Mouse (Mus musculus) small intestine, adult 2 months (tissue): Measurements from ENCODE around the gene Slc39a3. TPM values are rescaled to one million over a fixed set of nuclear protein-coding genes. Genes with fewer than 3 reads are reported as not detected.
"Not testable (repeated sequence)": the region's sequence is repeated elsewhere in the genome, so short reads cannot be mapped to it uniquely, and the experiment has no call there.

Source experiments
- H3K27ac ChIP-seq: fragments of 200-500 bp; 2 replicates; pipeline ENCODE4 v1.5.1; 2012; ENCODE audit warnings: low read depth, low read length, control low read depth, inconsistent platforms; ENCODE audit not compliant: insufficient read depth
- H3K27me3 ChIP-seq: fragments of 200-500 bp; 2 replicates; pipeline ENCODE4 v1.6.1; 2012; ENCODE audit warnings: mild to moderate bottlenecking, moderate library complexity, low read length, inconsistent platforms; ENCODE audit not compliant: control insufficient read depth, insufficient read depth
- H3K36me3 ChIP-seq: fragments of 200-500 bp; 2 replicates; pipeline ENCODE4 v1.6.1; 2012; ENCODE audit warnings: mild to moderate bottlenecking, low read length, control low read depth, inconsistent platforms; ENCODE audit not compliant: control insufficient read depth, insufficient read depth
- H3K4me1 ChIP-seq: fragments of 200-500 bp; 2 replicates; pipeline ENCODE4 v1.6.1; 2012; ENCODE audit warnings: low read length, inconsistent platforms, mixed read lengths; ENCODE audit not compliant: control insufficient read depth, insufficient read depth, insufficient read length
- H3K4me3 ChIP-seq: fragments of 200-500 bp; 2 replicates; pipeline ENCODE4 v1.5.1; 2012; ENCODE audit warnings: low read depth, mild to moderate bottlenecking, control low read depth, inconsistent platforms, low read length, moderate library complexity
- CTCF ChIP-seq: fragments of 200-500 bp; IDR thresholded peaks from 2 replicates; pipeline ENCODE4 v1.5.1; 2012; ENCODE audit warnings: low read depth, mild to moderate bottlenecking, control low read depth, inconsistent platforms, low read length, moderate library complexity, mixed read lengths; ENCODE audit not compliant: insufficient replicate concordance, insufficient read length; ENCODE audit errors: extremely low read depth
- POLR2A ChIP-seq: fragments of 200-500 bp; IDR thresholded peaks from 2 replicates; pipeline ENCODE4 v1.6.1; 2012; ENCODE audit warnings: low read depth, mild to moderate bottlenecking, control low read depth, inconsistent platforms, low read length, moderate library complexity
- WGBS: fragments of 180-500 bp; shearing (Covaris S2); methylation state at CpG from one replicate; pipeline ENCODE4 v1.1.7; 2018; 5-methylcytosine and 5-hydroxymethylcytosine counted together
- polyA plus RNA-seq: library from polyadenylated mRNA; depleted of rRNA; stranded (reverse); fragments of >200 nt; gene quantifications from 2 replicates; pipeline ENCODE4 v1.2.3, GENCODE M21; 2012

The Slc39a3 gene
- polyA plus RNA-seq, 1 experiment = 31.6 TPM

GRCm38 (mm10) chr10:81073464-81073863 is 36.2 kb upstream of the Slc39a3 start:
- H3K27me3 ChIP-seq = no peaks in the 10 kb centered on the region
- H3K27ac ChIP-seq = no peak overlapping the region
- 71% methylated on average over 7 of the region's 7 CpGs for WGBS
- no peak overlapping the region for H3K4me3 ChIP-seq
- peaks cover 7% of the 10 kb centered on the region for H3K4me1 ChIP-seq
- peaks cover 3% of the 10 kb centered on the region; the same call in 1 of the 2 replicates for H3K36me3 ChIP-seq
- TF ChIP-seq CTCF (peak; percentile 49; the same call in 1 of the 2 replicates), POLR2A (no peak)

- 44% methylated on average over 8 of the region's 8 CpGs for WGBS
- Histone ChIP-seq H3K4me1 (peaks cover 14% of the 10 kb centered on the region), H3K4me3 (no peak overlapping the region), H3K27me3 (no peaks in the 10 kb centered on the region), H3K36me3 (0 out of 2 replicates have a peak, but pooled peaks cover 3% of the 10 kb centered on the region), H3K27ac (no peak overlapping the region)
- TF ChIP-seq POLR2A (no peak), CTCF (no peak)
These were observed 35.1 kb upstream of the Slc39a3 start for GRCm38 (mm10) chr10:81072290-81072689.

GRCm38 (mm10) chr10:81069836-81070235 is 32.6 kb upstream of the Slc39a3 start, which contains the start of gene Thop1:
Thop1 (plus strand) TSS chr10:81070035.
- no peak within 1 kb of the TSS for H3K27ac ChIP-seq
- H3K27me3 ChIP-seq = no peaks in the 10 kb centered on the region
- 1% methylated on average over 35 of the region's 35 CpGs for WGBS
- H3K36me3 ChIP-seq = 0 out of 2 replicates have a peak, but pooled peaks cover 2% of the 10 kb centered on the region
- peaks cover 17% of the 10 kb centered on the region for H3K4me1 ChIP-seq
- TF ChIP-seq CTCF (no peak), POLR2A (peak; percentile 34; the same call in 1 of the 2 replicates)
- peak within 1 kb of the TSS; percentile 67 for H3K4me3 ChIP-seq

GRCm38 (mm10) chr10:81068706-81069105 is 31.5 kb upstream of the Slc39a3 start:
- 73% methylated on average over 5 of the region's 5 CpGs for WGBS
- Histone ChIP-seq H3K27me3 (no peaks in the 10 kb centered on the region), H3K4me3 (no peak overlapping the region), H3K36me3 (no peaks in the 10 kb centered on the region), H3K27ac (no peak overlapping the region), H3K4me1 (peaks cover 17% of the 10 kb centered on the region)
- no peak for TF ChIP-seq POLR2A
- no peak for TF ChIP-seq CTCF

- not testable (repeated sequence) for H3K4me3 ChIP-seq, H3K36me3 ChIP-seq, H3K27me3 ChIP-seq, H3K27ac ChIP-seq
- H3K4me1 ChIP-seq = peaks cover 16% of the 10 kb centered on the region
- WGBS = 86% methylated on average over 8 of the region's 8 CpGs
These were observed 27.3 kb upstream of the Slc39a3 start for GRCm38 (mm10) chr10:81064519-81064918.

- no peak overlapping the region for H3K27ac ChIP-seq
- TF ChIP-seq POLR2A (no peak), CTCF (no peak)
- 53% methylated on average over 4 of the region's 4 CpGs for WGBS
- H3K4me1 ChIP-seq = peaks cover 10% of the 10 kb centered on the region
- no peaks in the 10 kb centered on the region for H3K27me3 ChIP-seq
- no peak overlapping the region for H3K4me3 ChIP-seq
- H3K36me3 ChIP-seq = no peaks in the 10 kb centered on the region
These were observed 25.5 kb upstream of the Slc39a3 start for GRCm38 (mm10) chr10:81062710-81063109.

- Histone ChIP-seq H3K27me3 (no peaks in the 10 kb centered on the region), H3K36me3 (no peaks in the 10 kb centered on the region), H3K4me1 (peaks cover 6% of the 10 kb centered on the region), H3K4me3 (peak within 1 kb of the TSS; percentile 79), H3K27ac (peak within 1 kb of the TSS; percentile 40)
- peak; percentile 74 for TF ChIP-seq POLR2A
- no peak for TF ChIP-seq CTCF
- under 1% methylated on average over 48 of the region's 48 CpGs for WGBS
These were observed 22.6 kb upstream of the Slc39a3 start, which contains the start of gene Sgta for GRCm38 (mm10) chr10:81059603-81060543. Sgta (minus strand) TSS chr10:81060181.
